Mouse (Mus musculus): Measurements from ENCODE around the gene Serpina3a.

- no peak for TF ChIP-seq POLR2A (IDR thresholded peaks at IDR 0.05; ENCODE audit: insufficient read depth, low read depth, low read length)
- TF ChIP-seq EP300 (IDR thresholded peaks at IDR 0.05; ENCODE audit: insufficient read depth, low read depth, low read length), result no peak
- no peak for TF ChIP-seq CTCF (IDR thresholded peaks at IDR 0.05)
These were observed 15.2 kb downstream of the Serpina3a start, which contains the start of gene Serpina3b for GRCm38 (mm10) chr12:104127696-104128095.

All from heart, adult 2 months (tissue).